Mouse (Mus musculus): ENCODE results near the gene Gm10130. TPM values are rescaled to one million over a fixed set of nuclear protein-coding genes. Genes with fewer than 3 reads are reported as not detected.
"Not testable (repeated sequence)": the region's sequence is repeated elsewhere in the genome, so short reads cannot be mapped to it uniquely, and the experiment has no call there.

The Gm10130 gene
- not detected in 2 replicates for polyA plus RNA-seq (2012; rRNA removed)

- no peak for DNase-seq (ENCODE audit: extremely low spot score in 1 of 2, low spot score in 1 of 2)
Observed at GRCm38 (mm10) chr2:150323402-150323801, at the start of gene Gm10130. Gene Gm10130, plus strand, starts transcription at chr2:150323702.

GRCm38 (mm10) chr2:150293669-150294068 lies 29.8 kb upstream of the Gm10130 start:
- DNase-seq (ENCODE audit: extremely low spot score in 1 of 2, low spot score in 1 of 2) = no peak

- no peak for DNase-seq (ENCODE audit: extremely low spot score in 1 of 2, low spot score in 1 of 2)
Observed at GRCm38 (mm10) chr2:150299096-150299495, 24.4 kb upstream of the Gm10130 start.

GRCm38 (mm10) chr2:150307183-150307773 lies 16.2 kb upstream of the Gm10130 start:
- no peak for DNase-seq (ENCODE audit: extremely low spot score in 1 of 2, low spot score in 1 of 2)

GRCm38 (mm10) chr2:150310952-150311884 lies 12.3 kb upstream of the Gm10130 start:
- peak; percentile 88 to 94 for DNase-seq (ENCODE audit: extremely low spot score in 1 of 2, low spot score in 1 of 2)

GRCm38 (mm10) chr2:150316140-150316539 lies 7.4 kb upstream of the Gm10130 start:
- no peak for DNase-seq (ENCODE audit: extremely low spot score in 1 of 2, low spot score in 1 of 2)

GRCm38 (mm10) chr2:150318973-150319372 lies 4.5 kb upstream of the Gm10130 start:
- DNase-seq (ENCODE audit: extremely low spot score in 1 of 2, low spot score in 1 of 2) = no peak

GRCm38 (mm10) chr2:150357136-150357535 lies 33.6 kb downstream of the Gm10130 start:
- DNase-seq (ENCODE audit: extremely low spot score in 1 of 2, low spot score in 1 of 2) = not testable (repeated sequence)

GRCm38 (mm10) chr2:150362113-150362877 lies 38.8 kb downstream of the Gm10130 start, which contains the start of gene 3300002I08Rik:
Gene 3300002I08Rik, minus strand, starts transcription at chr2:150362765.
- peak; percentile 90 to 94 for DNase-seq (ENCODE audit: extremely low spot score in 1 of 2, low spot score in 1 of 2)

GRCm38 (mm10) chr2:150362878-150363229 lies 39.4 kb downstream of the Gm10130 start:
- no peak for DNase-seq (ENCODE audit: extremely low spot score in 1 of 2, low spot score in 1 of 2)

- not testable (repeated sequence) for DNase-seq (ENCODE audit: extremely low spot score in 1 of 2, low spot score in 1 of 2)
Observed at GRCm38 (mm10) chr2:150385553-150386106, 62.1 kb downstream of the Gm10130 start.

GRCm38 (mm10) chr2:150390198-150390597 lies 66.7 kb downstream of the Gm10130 start:
- DNase-seq (ENCODE audit: extremely low spot score in 1 of 2, low spot score in 1 of 2) = no peak

- DNase-seq (ENCODE audit: extremely low spot score in 1 of 2, low spot score in 1 of 2) = not testable (repeated sequence)
Observed at GRCm38 (mm10) chr2:150412146-150412545, 88.6 kb downstream of the Gm10130 start.

Other genes with a start within 250 kb of the Gm10130 start
- gene Zfp120, start 187.0 kb upstream of the Gm10130 start, polyA plus RNA-seq (2012; rRNA removed) = 4.5 and 4.9 TPM in 2 replicates
- gene Gm10770, start 144.0 kb upstream of the Gm10130 start, polyA plus RNA-seq (2012; rRNA removed) = not detected in 2 replicates
- 0.08 TPM in 1 of 2 replicates, not detected in the other for gene Gm14139, start 141.9 kb upstream of the Gm10130 start, polyA plus RNA-seq (2012; rRNA removed)
- gene Zfp937, start 105.6 kb upstream of the Gm10130 start, polyA plus RNA-seq (2012; rRNA removed) = 2.5 and 2.9 TPM in 2 replicates
- gene Gm21994, start 68.1 kb upstream of the Gm10130 start, polyA plus RNA-seq (2012; rRNA removed) = 0.84 and 1.1 TPM in 2 replicates
- 0.06 TPM in 1 of 2 replicates, not detected in the other for gene Gm14124, start 66.2 kb upstream of the Gm10130 start, polyA plus RNA-seq (2012; rRNA removed)
- gene 3300002I08Rik, start 39.1 kb downstream of the Gm10130 start, polyA plus RNA-seq (2012; rRNA removed) = 3.1 and 5.3 TPM in 2 replicates
- gene Zfp442, start 127.8 kb downstream of the Gm10130 start, polyA plus RNA-seq (2012; rRNA removed) = 1.3 and 1.7 TPM in 2 replicates
- gene Zfp345, start 161.4 kb downstream of the Gm10130 start, polyA plus RNA-seq (2012; rRNA removed) = not detected in 2 replicates
- gene Cst7, start 246.7 kb downstream of the Gm10130 start, polyA plus RNA-seq (2012; rRNA removed) = 0.48 and 1.1 TPM in 2 replicates

Measured in frontal cortex, adult 2 months (tissue).